Mouse (Mus musculus) MEL (cell line): ENCODE results near the gene Pcnx3. TPM values are rescaled to one million over a fixed set of nuclear protein-coding genes. Genes with fewer than 3 reads are reported as not detected.

Experiments
- DNase-seq: peaks from one replicate; pipeline ENCODE4 v3.0.0; 2011; ENCODE audit warnings: low read depth, low spot score
- H3K27ac ChIP-seq: 2 replicates; pipeline ENCODE4 v1.5.1; 2012; ENCODE audit warnings: low read depth, mild to moderate bottlenecking, control low read depth, low read length, moderate library complexity; ENCODE audit not compliant: control insufficient read depth
- H3K27me3 ChIP-seq, 2 experiments: fragments of 150-350 bp in 1 of 2; sonication (generic) in 1 of 2; 2 replicates each; pipeline ENCODE4 v1.6.1; 2012; ENCODE audit warnings: low read length in 2 of 2, mild to moderate bottlenecking in 2 of 2, improper control_type of control experiment in 1 of 2, moderate library complexity in 1 of 2; ENCODE audit not compliant: insufficient read depth in 2 of 2, control insufficient read depth in 1 of 2
- H3K36me3 ChIP-seq, 2 experiments: 2 replicates each; pipeline ENCODE4 v1.6.1; 2012 to 2014; ENCODE audit warnings: low read length in 2 of 2, improper control_type of control experiment in 1 of 2, inconsistent platforms in 1 of 2, mild to moderate bottlenecking in 1 of 2; ENCODE audit not compliant: insufficient read depth in 2 of 2, control insufficient read depth in 1 of 2
- H3K4me1 ChIP-seq, 2 experiments: fragments of 150-350 bp in 1 of 2; sonication (generic) in 1 of 2; 2 replicates each; pipeline ENCODE4 v1.6.1; 2012; ENCODE audit warnings: low read length in 2 of 2, improper control_type of control experiment in 1 of 2, mild to moderate bottlenecking in 1 of 2; ENCODE audit not compliant: insufficient read depth in 2 of 2, control insufficient read depth in 1 of 2
- H3K4me3 ChIP-seq, 2 experiments: fragments of 150-350 bp in 1 of 2; sonication (generic) in 1 of 2; 2 replicates each; pipeline ENCODE4 v1.5.1; 2012; ENCODE audit warnings: low read depth in 2 of 2, low read length in 2 of 2, mild to moderate bottlenecking in 2 of 2, moderate library complexity in 2 of 2, control low read depth in 1 of 2, improper control_type of control experiment in 1 of 2; ENCODE audit not compliant: control insufficient read depth in 1 of 2, insufficient read depth in 1 of 2
- H3K79me2 ChIP-seq: 2 replicates; pipeline ENCODE4 v1.6.1; 2012; ENCODE audit warnings: mild to moderate bottlenecking, low read length, moderate library complexity; ENCODE audit not compliant: control insufficient read depth, poor library complexity, insufficient read depth
- H3K9ac ChIP-seq: 2 replicates; pipeline ENCODE4 v1.6.1; 2012; ENCODE audit warnings: low read depth, mild to moderate bottlenecking, control low read depth, low read length, moderate library complexity; ENCODE audit not compliant: control insufficient read depth, poor library complexity, severe bottlenecking
- H3K9me3 ChIP-seq: fragments of 150-350 bp; sonication (generic); replicated peaks from 2 replicates; pipeline ENCODE4 v1.6.1; 2012; ENCODE audit warnings: mild to moderate bottlenecking, low read length, improper control_type of control experiment, moderate library complexity; ENCODE audit not compliant: insufficient read depth
- BHLHE40 ChIP-seq: IDR thresholded peaks from 2 replicates; pipeline ENCODE4 v1.6.1; 2012; ENCODE audit warnings: low read depth, mild to moderate bottlenecking, inconsistent platforms, low read length, improper control_type of control experiment, borderline replicate concordance
- CHD2 ChIP-seq: IDR thresholded peaks from 2 replicates; pipeline ENCODE4 v1.6.1; 2011; ENCODE audit warnings: low read length, improper control_type of control experiment
- CTCF ChIP-seq, 3 experiments: IDR thresholded peaks in 2 of 3; conservative IDR thresholded peaks in 1 of 3; 2 replicates each; pipeline ENCODE4 v1.5.1; 2011 to 2012; ENCODE audit warnings: low read length in 3 of 3, low read depth in 2 of 3, mild to moderate bottlenecking in 2 of 3, improper control_type of control experiment in 1 of 3, inconsistent platforms in 1 of 3, mixed read lengths in 1 of 3, moderate library complexity in 1 of 3; ENCODE audit not compliant: control insufficient read depth in 1 of 3, insufficient read depth in 1 of 3, poor library complexity in 1 of 3, severe bottlenecking in 1 of 3
- EP300 ChIP-seq, 2 experiments: IDR thresholded peaks; 2 replicates each; pipeline ENCODE4 v1.6.1; 2011; ENCODE audit warnings: improper control_type of control experiment in 2 of 2, low read length in 2 of 2, low read depth in 1 of 2, mild to moderate bottlenecking in 1 of 2
- GATA1 ChIP-seq: IDR thresholded peaks from 2 replicates; pipeline ENCODE4 v1.6.1; 2011; ENCODE audit warnings: low read depth, low read length, improper control_type of control experiment
- MAX ChIP-seq: IDR thresholded peaks from 2 replicates; pipeline ENCODE4 v1.6.1; 2011; ENCODE audit warnings: low read length, improper control_type of control experiment
- MAZ ChIP-seq: IDR thresholded peaks from 2 replicates; pipeline ENCODE4 v1.6.1; 2012; ENCODE audit warnings: low read depth, mild to moderate bottlenecking, inconsistent platforms, low read length, improper control_type of control experiment
- MXI1 ChIP-seq: IDR thresholded peaks from 2 replicates; pipeline ENCODE4 v1.6.1; 2011; ENCODE audit warnings: mild to moderate bottlenecking, low read depth, low read length, improper control_type of control experiment
- MYB ChIP-seq: IDR thresholded peaks from 2 replicates; pipeline ENCODE4 v1.6.1; 2011; ENCODE audit warnings: mild to moderate bottlenecking, low read depth, low read length, improper control_type of control experiment
- NELFE ChIP-seq: IDR thresholded peaks from 2 replicates; pipeline ENCODE4 v1.6.1; 2011; ENCODE audit warnings: low read depth, low read length, improper control_type of control experiment
- POLR2A ChIP-seq, 2 experiments: IDR thresholded peaks; 2 replicates each; pipeline ENCODE4 v1.6.1; 2011 to 2012; ENCODE audit warnings: low read length in 2 of 2, mild to moderate bottlenecking in 2 of 2, control low read depth in 1 of 2, improper control_type of control experiment in 1 of 2, low read depth in 1 of 2, moderate library complexity in 1 of 2; ENCODE audit not compliant: control insufficient read depth in 1 of 2, insufficient read depth in 1 of 2, poor library complexity in 1 of 2
- RCOR1 ChIP-seq: IDR thresholded peaks from 2 replicates; pipeline ENCODE4 v1.6.1; 2012; ENCODE audit warnings: low read depth, mild to moderate bottlenecking, inconsistent platforms, low read length, improper control_type of control experiment
- SMC3 ChIP-seq: IDR thresholded peaks from 2 replicates; pipeline ENCODE4 v1.6.1; 2011; ENCODE audit warnings: low read depth, low read length, improper control_type of control experiment
- TCF12 ChIP-seq: IDR thresholded peaks from 2 replicates; pipeline ENCODE4 v1.6.1; 2014; ENCODE audit warnings: low read depth, mild to moderate bottlenecking, inconsistent platforms, low read length, improper control_type of control experiment, moderate library complexity
- USF2 ChIP-seq, 2 experiments: IDR thresholded peaks; 2 replicates each; pipeline ENCODE4 v1.6.1; 2011 to 2012; ENCODE audit warnings: improper control_type of control experiment in 2 of 2, low read length in 2 of 2, borderline replicate concordance in 1 of 2, inconsistent platforms in 1 of 2, low read depth in 1 of 2, mild to moderate bottlenecking in 1 of 2; ENCODE audit not compliant: insufficient read depth in 1 of 2
- ZC3H11A ChIP-seq: IDR thresholded peaks from 2 replicates; pipeline ENCODE4 v1.6.1; 2012; ENCODE audit warnings: low read depth, mild to moderate bottlenecking, inconsistent platforms, low read length, improper control_type of control experiment
- ZKSCAN1 ChIP-seq: IDR thresholded peaks from 2 replicates; pipeline ENCODE4 v1.6.1; 2012; ENCODE audit warnings: low read depth, mild to moderate bottlenecking, inconsistent platforms, low read length, improper control_type of control experiment, moderate library complexity
- ZMIZ1 ChIP-seq: IDR thresholded peaks from 2 replicates; pipeline ENCODE4 v1.6.1; 2012; ENCODE audit warnings: low read depth, mild to moderate bottlenecking, inconsistent platforms, low read length, improper control_type of control experiment, moderate library complexity
- ZNF384 ChIP-seq: IDR thresholded peaks from 2 replicates; pipeline ENCODE4 v1.6.1; 2012; ENCODE audit warnings: low read depth, mild to moderate bottlenecking, inconsistent platforms, low read length, improper control_type of control experiment
- polyA plus RNA-seq, 2 experiments: library from polyadenylated mRNA; stranded (reverse) in 1 of 2; unstranded in 1 of 2; fragments of >175 nt in 1 of 2; fragments of >200 nt in 1 of 2; gene quantifications; 2 replicates each; pipeline versions ENCODE4 v1.2.1 to v1.2.4; 2012; ENCODE audit warnings: low replicate concordance in 2 of 2, low read depth in 1 of 2; ENCODE audit not compliant: insufficient read length in 2 of 2, insufficient read depth in 1 of 2, missing spikeins in 1 of 2
- total RNA-seq: library from RNA; depleted of rRNA; stranded (reverse); fragments of 300-350 nt; gene quantifications from 2 replicates; pipeline ENCODE4 v1.2.3, GENCODE M21; 2012

The Pcnx3 gene
- total and polyA plus RNA-seq, 3 experiments, result 25.3 to 76.4 TPM; not detected in 1

- Histone ChIP-seq H3K4me1 (peaks cover 0 to 18% of the 10 kb centered on the region in 2 experiments; a peak in 3 of 4 replicates), H3K9ac (peak overlapping the region; percentile 97), H3K79me2 (peaks cover 16% of the 10 kb centered on the region)
- TF ChIP-seq CHD2 (no peak), TCF12 (no peak), MXI1 (peak; percentile 33; the same call in 1 of the 2 replicates), RCOR1 (no peak; the same call in 1 of the 2 replicates), CTCF (IDR thresholded peaks at IDR 0.05 in 2 of 3, conservative IDR thresholded peaks at IDR 0.05 in 1 of 3; ENCODE audit: control insufficient read depth in 1 of 3, insufficient read depth in 1 of 3, low read depth in 2 of 3, low read length in 3 of 3, poor library complexity in 1 of 3, severe bottlenecking in 1 of 3) (no peak), EP300 (IDR thresholded peaks at IDR 0.05; ENCODE audit: low read depth in 1 of 2, low read length in 2 of 2) (peak; percentile 37 to 54; a peak in 2 of 4 replicates), ZKSCAN1 (no peak), ZMIZ1 (no peak), BHLHE40 (no peak), GATA1 (peak; percentile 79)
- TF ChIP-seq, all 39 proteins: peak for 3
- no peaks in the 10 kb centered on the region for H3K27me3 ChIP-seq
- peak overlapping the region; percentile 79 to 94 for H3K4me3 ChIP-seq
- H3K9me3 ChIP-seq, result no peaks in the 10 kb centered on the region
- H3K36me3 ChIP-seq, result peaks cover 2 to 12% of the 10 kb centered on the region in 2 experiments
- DNase-seq, result no peak
- peak overlapping the region; percentile 60 for H3K27ac ChIP-seq
Observed at GRCm38 (mm10) chr19:5636036-5636570, 52.6 kb downstream of the Pcnx3 start.

- H3K4me3 ChIP-seq, result no peak overlapping the region
- H3K27me3 ChIP-seq, result no peaks in the 10 kb centered on the region
- H3K9ac ChIP-seq, result no peak overlapping the region
- no peaks in the 10 kb centered on the region for H3K9me3 ChIP-seq
- no peak for DNase-seq
- H3K27ac ChIP-seq, result no peak overlapping the region
- peaks cover 0 to 9% of the 10 kb centered on the region in 2 experiments; a peak in 2 of 4 replicates for H3K4me1 ChIP-seq
- peaks cover 0 to 7% of the 10 kb centered on the region in 2 experiments; a peak in 2 of 4 replicates for H3K36me3 ChIP-seq
- TF ChIP-seq ZNF384 (no peak), USF2 (IDR thresholded peaks at IDR 0.05; ENCODE audit: borderline replicate concordance in 1 of 2, insufficient read depth in 1 of 2, low read depth in 1 of 2, low read length in 2 of 2) (no peak), CTCF (IDR thresholded peaks at IDR 0.05 in 2 of 3, conservative IDR thresholded peaks at IDR 0.05 in 1 of 3; ENCODE audit: control insufficient read depth in 1 of 3, insufficient read depth in 1 of 3, low read depth in 2 of 3, low read length in 3 of 3, poor library complexity in 1 of 3, severe bottlenecking in 1 of 3) (no peak), ZC3H11A (no peak), TCF12 (no peak), POLR2A (IDR thresholded peaks at IDR 0.05; ENCODE audit: control insufficient read depth in 1 of 2, insufficient read depth in 1 of 2, low read depth in 1 of 2, low read length in 2 of 2, poor library complexity in 1 of 2) (no peak), MYB (no peak), NELFE (no peak), MAZ (no peak), SMC3 (no peak), MAX (no peak)
- no peaks in the 10 kb centered on the region; the same call in 1 of the 2 replicates for H3K79me2 ChIP-seq
Observed at GRCm38 (mm10) chr19:5632120-5632519, 56.6 kb downstream of the Pcnx3 start.
